In genomic region chr1:73909191-73909983, GRCm38 (mm10) we compare ENCODE assay signal across 12 mouse cellular contexts.
DNase-seq lines count a peak whose midpoint lies in the region; ATAC-seq and TF ChIP-seq lines count a peak whose summit lies in the region.
"Had no signal": no experiment of that assay in that cellular context is flagged by ENCODE, and none has a peak within 500 bp of the region (broad histone marks: within the 10 kb centered on the region; RNA-seq: fewer than 3 reads in every experiment).

No protein-coding gene starts in this region.

- H3K4me1 ChIP-seq in heart, embryonic 12.5 days (replicated peaks): peaks cover 35% of the 10 kb centered on the region
- peaks cover 4% of the 10 kb centered on the region; the same call in 1 of the 2 replicates for H3K4me1 ChIP-seq in lung, postnatal 0 days (ENCODE audit: insufficient read depth, low read depth, low read length)
- peaks cover 4% of the 10 kb centered on the region; the same call in 1 of the 2 replicates for H3K4me1 ChIP-seq in hindbrain, embryonic 16.5 days (ENCODE audit: control insufficient read depth, insufficient read depth, low read depth, low read length)

- H3K36me3 ChIP-seq in heart, embryonic 12.5 days: peaks cover 59% of the 10 kb centered on the region
- H3K36me3 ChIP-seq in lung, postnatal 0 days (ENCODE audit: insufficient read depth, low read length): peaks cover 19% of the 10 kb centered on the region
- no peaks in the 10 kb centered on the region for H3K36me3 ChIP-seq in hindbrain, embryonic 16.5 days (ENCODE audit: control insufficient read depth, insufficient read depth, low read length)
- H3K36me3 ChIP-seq: midbrain, embryonic 15.5 days had no signal

- H3K4me3 ChIP-seq in heart, embryonic 12.5 days: no peak overlapping the region
- H3K4me3 ChIP-seq in lung, postnatal 0 days (ENCODE audit: low read depth, low read length): no peak overlapping the region
- no peak overlapping the region for H3K4me3 ChIP-seq in hindbrain, embryonic 16.5 days (ENCODE audit: low read length)
- H3K4me3 ChIP-seq: heart, embryonic 13.5 days; limb, embryonic 12.5 days; midbrain, embryonic 15.5 days had no signal

- 58% methylated on average over 2 of the region's 2 CpGs for WGBS in heart, embryonic 12.5 days
- 49% methylated on average over 2 of the region's 2 CpGs for WGBS in lung, postnatal 0 days
- WGBS in hindbrain, embryonic 16.5 days: 76% methylated on average over 2 of the region's 2 CpGs

- no peaks in the 10 kb centered on the region for H3K9me3 ChIP-seq in heart, embryonic 12.5 days (replicated peaks)
- no peaks in the 10 kb centered on the region for H3K9me3 ChIP-seq in lung, postnatal 0 days (ENCODE audit: low read length)
- H3K9me3 ChIP-seq in hindbrain, embryonic 16.5 days (ENCODE audit: control insufficient read depth, low read length): no peaks in the 10 kb centered on the region
- H3K9me3 ChIP-seq: limb, embryonic 12.5 days; midbrain, embryonic 15.5 days had no signal

- no peak for TF ChIP-seq EP300 in lung, postnatal 0 days (IDR thresholded peaks at IDR 0.05)

- H3K27me3 ChIP-seq in heart, embryonic 12.5 days (replicated peaks): no peaks in the 10 kb centered on the region
- no peaks in the 10 kb centered on the region for H3K27me3 ChIP-seq in lung, postnatal 0 days (replicated peaks; ENCODE audit: insufficient read depth, low read length)
- H3K27me3 ChIP-seq in hindbrain, embryonic 16.5 days (replicated peaks; ENCODE audit: control insufficient read depth, insufficient read depth, low read length): no peaks in the 10 kb centered on the region
- H3K27me3 ChIP-seq: heart, embryonic 13.5 days; limb, embryonic 12.5 days; midbrain, embryonic 15.5 days had no signal

- no peak overlapping the region for H3K27ac ChIP-seq in heart, embryonic 12.5 days (ENCODE audit: poor library complexity, severe bottlenecking)
- H3K27ac ChIP-seq in lung, postnatal 0 days (ENCODE audit: low read length): no peak overlapping the region
- no peak overlapping the region for H3K27ac ChIP-seq in hindbrain, embryonic 16.5 days (ENCODE audit: low read depth, low read length)
- H3K27ac ChIP-seq: limb, embryonic 12.5 days; midbrain, embryonic 15.5 days had no signal

- ATAC-seq in heart, embryonic 12.5 days (ENCODE audit: insufficient number of reproducible peaks, low FRiP score): no peak
- no peak for ATAC-seq in lung, postnatal 0 days
- no peak for ATAC-seq in hindbrain, embryonic 16.5 days
- ATAC-seq: midbrain, embryonic 15.5 days had no signal

- H3K4me2 ChIP-seq in heart, embryonic 12.5 days: no peak overlapping the region
- no peak overlapping the region for H3K4me2 ChIP-seq in lung, postnatal 0 days (replicated peaks; ENCODE audit: low read depth, low read length)
- no peak overlapping the region for H3K4me2 ChIP-seq in hindbrain, embryonic 16.5 days (ENCODE audit: low read length)
- H3K4me2 ChIP-seq: heart, embryonic 13.5 days; limb, embryonic 12.5 days; lung, embryonic 14.5 days; midbrain, embryonic 15.5 days had no signal

- no peak for TF ChIP-seq CTCF in lung, postnatal 0 days (IDR thresholded peaks at IDR 0.05)

- peak; percentile 91 for DNase-seq in heart, adult 11 months
- peak; percentile 46 for DNase-seq in lung, postnatal 0 days (ENCODE audit: low spot score)
- no peak for DNase-seq in lung, postnatal 25 days (ENCODE audit: low spot score)
- DNase-seq in adrenal gland, adult 2 months: peak; percentile 19
- DNase-seq in heart, postnatal 4 days: peak; percentile 18
- DNase-seq in left cerebral cortex, adult 9 months (ENCODE audit: low spot score in 2 of 2): no peak
- DNase-seq: lung, embryonic 14.5 days had no signal

- no peak overlapping the region for H3K9ac ChIP-seq in heart, embryonic 12.5 days
- H3K9ac ChIP-seq in lung, postnatal 0 days (replicated peaks; ENCODE audit: low read depth): no peak overlapping the region
- H3K9ac ChIP-seq in hindbrain, embryonic 16.5 days (ENCODE audit: low read depth, low read length): no peak overlapping the region
- H3K9ac ChIP-seq: heart, embryonic 13.5 days; limb, embryonic 12.5 days; lung, embryonic 14.5 days; midbrain, embryonic 15.5 days had no signal

Comparison
In these comparisons a context has a peak if more than half of its experiments do, and no peak if none do; other contexts are left out.
1. DNase-seq: peak in heart, adult 11 months (single experiment), lung, postnatal 0 days (single experiment), adrenal gland, adult 2 months (single experiment) and heart, postnatal 4 days (single experiment); none in lung, postnatal 25 days (single experiment) and left cerebral cortex, adult 9 months (0 of 2).